Mouse (Mus musculus) megakaryocyte, embryonic 14.5 days (primary cell): ENCODE results near the gene Ift81. TPM values are rescaled to one million over a fixed set of nuclear protein-coding genes. Genes with fewer than 3 reads are reported as not detected.

Experiments
- H3K27me3 ChIP-seq: replicated peaks from 2 replicates; pipeline ENCODE3; 2012; ENCODE audit warnings: inconsistent platforms
- H3K36me3 ChIP-seq: replicated peaks from 2 replicates; pipeline ENCODE3; 2012; ENCODE audit warnings: low read length, inconsistent platforms, mixed read lengths
- H3K4me1 ChIP-seq: 2 replicates; pipeline ENCODE4 v1.6.1; 2012; ENCODE audit warnings: inconsistent platforms
- H3K4me3 ChIP-seq: replicated peaks from 2 replicates; pipeline ENCODE3; 2012; ENCODE audit warnings: moderate library complexity, mild to moderate bottlenecking, inconsistent platforms
- H3K9me3 ChIP-seq: 2 replicates; pipeline ENCODE4 v1.6.1; 2012; ENCODE audit warnings: inconsistent platforms
- FLI1 ChIP-seq: IDR thresholded peaks from 2 replicates; pipeline ENCODE4 v1.6.1; 2012; ENCODE audit warnings: low read length, inconsistent platforms, mixed read lengths
- GATA1 ChIP-seq: IDR thresholded peaks from 3 replicates; pipeline ENCODE4 v1.6.1; 2012; ENCODE audit warnings: mixed read lengths, low read length, inconsistent platforms, borderline replicate concordance
- polyA plus RNA-seq: library from polyadenylated mRNA; stranded (reverse); fragments of >175 nt; gene quantifications from 2 replicates; pipeline ENCODE4 v1.2.3, GENCODE M21; 2012; ENCODE audit warnings: low replicate concordance; ENCODE audit not compliant: insufficient read depth

Ift81 gene
- polyA plus RNA-seq, 1 experiment, result not detected

DNA sequence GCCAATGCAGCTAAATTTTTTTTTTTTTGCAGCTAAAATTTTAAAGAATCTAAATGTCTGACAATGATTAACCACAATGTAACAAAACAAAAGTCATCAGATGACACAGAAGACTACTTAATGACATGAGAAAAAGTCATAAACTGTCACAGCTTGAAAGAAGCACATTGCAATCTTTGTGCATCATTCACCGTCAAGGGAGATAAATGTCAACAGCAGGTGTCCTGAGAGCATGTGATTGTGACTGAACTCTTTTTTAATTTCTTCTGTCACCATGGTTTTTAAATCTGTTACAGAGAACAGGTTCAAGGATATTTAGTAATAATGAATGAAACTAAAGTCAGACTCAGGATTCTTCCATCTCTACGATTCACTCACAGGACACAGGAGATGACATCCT lies 9.4 kb downstream of the Ift81 start:
- TF ChIP-seq GATA1 (no peak), FLI1 (no peak)
- H3K36me3 ChIP-seq, result no peaks in the 10 kb centered on the region
- no peaks in the 10 kb centered on the region for H3K9me3 ChIP-seq
- peaks cover 5% of the 10 kb centered on the region; the same call in 1 of the 2 replicates for H3K4me1 ChIP-seq
- H3K27me3 ChIP-seq, result peaks cover 14% of the 10 kb centered on the region
- no peak overlapping the region for H3K4me3 ChIP-seq

DNA sequence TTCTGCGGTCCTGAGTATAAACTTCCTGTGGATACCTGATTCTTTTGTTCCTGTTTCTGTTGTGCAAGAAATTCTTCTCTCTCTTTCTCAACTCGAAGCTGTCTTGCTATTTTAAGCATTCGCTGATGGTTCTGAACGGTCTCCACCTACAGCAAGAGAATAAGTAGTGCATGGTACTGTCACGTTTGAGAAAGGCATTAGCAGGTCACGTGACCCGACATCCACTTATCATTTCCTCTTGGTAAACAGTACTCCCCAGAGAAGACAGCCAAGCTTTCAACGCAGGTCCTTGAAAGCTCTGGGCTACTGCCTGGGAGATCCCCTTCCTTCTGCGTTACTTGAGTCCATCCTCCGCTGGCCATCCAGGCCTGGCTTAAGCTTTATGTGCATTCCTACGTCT lies 12.1 kb downstream of the Ift81 start:
- TF ChIP-seq FLI1, result no peak
- no peak for TF ChIP-seq GATA1
- H3K27me3 ChIP-seq, result peaks cover 7% of the 10 kb centered on the region
- peaks cover 4% of the 10 kb centered on the region; the same call in 1 of the 2 replicates for H3K9me3 ChIP-seq
- H3K4me3 ChIP-seq, result peak overlapping the region; percentile 29
- H3K4me1 ChIP-seq, result peaks cover 5% of the 10 kb centered on the region; the same call in 1 of the 2 replicates
- no peaks in the 10 kb centered on the region for H3K36me3 ChIP-seq

DNA sequence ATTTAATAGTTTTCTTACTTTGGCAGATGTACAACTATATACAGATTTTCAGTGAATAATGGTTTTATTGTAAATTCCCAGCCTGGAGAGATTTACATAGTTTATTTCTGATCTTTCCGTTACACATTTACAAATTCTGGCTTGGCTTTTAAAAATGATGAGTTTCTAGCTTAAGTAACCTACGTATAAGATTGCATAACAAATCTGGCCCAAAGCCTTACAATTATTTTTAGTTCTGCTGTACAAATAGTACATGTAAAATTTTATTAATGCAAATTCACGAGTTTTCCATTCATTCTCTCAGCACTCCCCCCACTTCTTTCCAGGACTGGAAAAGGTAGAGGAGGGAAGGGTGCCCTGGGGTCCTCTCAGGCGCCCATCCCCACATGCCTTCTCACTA lies 18.8 kb downstream of the Ift81 start:
- H3K9me3 ChIP-seq, result peaks cover 9% of the 10 kb centered on the region; the same call in 1 of the 2 replicates
- peaks cover 1% of the 10 kb centered on the region for H3K27me3 ChIP-seq
- no peaks in the 10 kb centered on the region for H3K36me3 ChIP-seq
- no peaks in the 10 kb centered on the region for H3K4me1 ChIP-seq
- TF ChIP-seq FLI1 (no peak), GATA1 (no peak)
- H3K4me3 ChIP-seq, result no peak overlapping the region

DNA sequence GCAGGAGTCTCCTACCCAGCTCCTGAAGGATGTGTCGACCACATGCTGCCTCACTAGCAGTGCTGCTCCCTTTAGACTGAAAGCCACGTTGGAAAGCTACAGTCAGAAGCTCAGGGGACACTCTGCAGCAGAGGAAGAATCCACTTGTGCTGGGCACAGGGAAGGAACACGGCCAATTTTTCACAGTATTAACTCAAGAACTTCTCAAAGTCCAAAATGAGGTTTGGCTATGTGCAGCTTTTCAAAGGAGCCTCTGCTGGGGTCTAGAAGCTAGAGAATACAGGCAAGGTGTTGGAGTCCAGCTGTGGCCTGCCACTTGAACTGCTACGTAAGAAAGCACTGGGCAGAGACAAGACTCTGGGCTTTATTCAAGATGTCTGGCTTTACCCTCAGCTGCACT lies 24.4 kb downstream of the Ift81 start:
- H3K27me3 ChIP-seq, result peaks cover 14% of the 10 kb centered on the region
- H3K36me3 ChIP-seq, result no peaks in the 10 kb centered on the region
- peaks cover 4% of the 10 kb centered on the region for H3K4me1 ChIP-seq
- H3K4me3 ChIP-seq, result no peak overlapping the region
- TF ChIP-seq FLI1, result no peak
- no peak for TF ChIP-seq GATA1
- H3K9me3 ChIP-seq, result peaks cover 6% of the 10 kb centered on the region

DNA sequence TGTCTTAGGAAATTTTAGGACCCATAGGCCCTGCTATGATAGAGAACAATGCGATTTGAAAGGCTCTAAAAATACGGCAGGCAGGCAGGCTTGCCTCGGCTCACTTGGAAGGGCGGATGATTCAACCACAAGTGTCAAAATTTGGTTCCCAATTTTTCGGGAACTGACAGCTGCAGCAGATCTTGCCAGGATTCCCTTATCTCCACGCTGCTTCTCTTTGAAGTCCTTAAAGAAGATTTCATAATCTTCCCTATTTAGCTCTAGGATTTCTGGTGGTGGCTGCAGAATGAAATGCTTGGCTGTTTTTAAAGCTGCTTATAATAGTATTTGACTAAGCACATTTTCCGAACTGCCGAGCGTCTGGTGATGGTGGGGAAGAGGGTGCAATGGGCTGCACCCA lies 28.8 kb downstream of the Ift81 start:
- H3K36me3 ChIP-seq, result no peaks in the 10 kb centered on the region
- TF ChIP-seq FLI1 (no peak), GATA1 (no peak)
- no peak overlapping the region for H3K4me3 ChIP-seq
- H3K27me3 ChIP-seq, result peaks cover 23% of the 10 kb centered on the region
- peaks cover 13% of the 10 kb centered on the region for H3K9me3 ChIP-seq
- H3K4me1 ChIP-seq, result peaks cover 4% of the 10 kb centered on the region

DNA sequence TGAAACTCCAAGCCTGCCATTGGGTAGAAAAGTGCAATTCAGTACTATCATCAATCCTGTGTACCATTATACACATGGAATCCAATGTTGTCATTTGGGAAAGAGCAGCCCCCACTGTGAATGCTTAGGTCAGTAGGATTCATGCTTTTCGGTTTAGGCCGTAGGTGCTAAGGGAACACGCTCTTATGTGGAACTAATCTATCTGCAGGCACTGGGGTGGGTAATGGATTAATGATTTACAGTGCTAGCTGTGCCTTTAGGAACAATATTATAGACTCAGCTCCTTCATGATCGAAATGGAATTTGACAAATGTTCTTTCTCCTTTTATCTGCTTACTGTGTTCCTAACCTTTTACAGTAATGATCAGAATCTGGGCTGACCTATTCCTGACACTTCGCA lies 30.2 kb downstream of the Ift81 start:
- TF ChIP-seq FLI1 (no peak), GATA1 (no peak)

DNA sequence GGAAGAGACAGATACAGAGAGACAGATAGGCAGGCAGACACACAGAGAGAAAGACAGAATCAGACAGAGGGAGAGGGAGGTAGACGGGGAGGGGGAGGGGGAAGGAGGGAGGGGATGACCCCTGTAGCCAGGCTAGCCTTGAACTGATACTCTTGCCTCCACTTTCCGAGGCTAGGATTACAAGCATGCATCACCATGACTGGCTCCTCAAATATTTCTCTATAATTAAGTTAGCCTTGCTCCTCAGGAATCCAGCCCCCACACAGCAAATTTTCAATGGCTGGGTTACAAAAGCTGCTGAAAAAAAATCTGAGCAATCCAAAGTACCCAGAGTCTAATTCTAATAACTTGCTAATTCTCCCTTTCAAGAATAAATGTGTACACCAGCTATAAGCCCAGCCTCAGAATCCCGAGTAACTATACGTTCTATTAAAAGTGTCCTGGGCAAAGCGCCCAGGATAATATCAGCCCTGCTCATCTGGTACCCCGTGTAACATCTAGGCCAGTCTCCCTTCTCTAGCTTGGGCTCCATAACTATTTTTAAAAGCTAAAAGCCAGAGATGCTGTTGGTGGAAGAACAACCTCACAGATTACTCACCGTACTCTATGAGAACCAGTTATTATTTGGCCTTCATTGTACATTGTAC lies 37.5 kb downstream of the Ift81 start:
- no peaks in the 10 kb centered on the region for H3K36me3 ChIP-seq
- peaks cover 21% of the 10 kb centered on the region for H3K9me3 ChIP-seq
- peaks cover 4% of the 10 kb centered on the region; the same call in 1 of the 2 replicates for H3K4me1 ChIP-seq
- TF ChIP-seq GATA1 (no peak), FLI1 (no peak)
- H3K4me3 ChIP-seq, result no peak overlapping the region
- peaks cover 17% of the 10 kb centered on the region for H3K27me3 ChIP-seq

More for the DNA sequence above, 30.2 kb downstream of the Ift81 start:
- peaks cover 8% of the 10 kb centered on the region for H3K4me1 ChIP-seq
- H3K4me3 ChIP-seq, result no peak overlapping the region
- H3K36me3 ChIP-seq, result no peaks in the 10 kb centered on the region
- peaks cover 17% of the 10 kb centered on the region for H3K9me3 ChIP-seq
- H3K27me3 ChIP-seq, result peaks cover 24% of the 10 kb centered on the region

DNA sequence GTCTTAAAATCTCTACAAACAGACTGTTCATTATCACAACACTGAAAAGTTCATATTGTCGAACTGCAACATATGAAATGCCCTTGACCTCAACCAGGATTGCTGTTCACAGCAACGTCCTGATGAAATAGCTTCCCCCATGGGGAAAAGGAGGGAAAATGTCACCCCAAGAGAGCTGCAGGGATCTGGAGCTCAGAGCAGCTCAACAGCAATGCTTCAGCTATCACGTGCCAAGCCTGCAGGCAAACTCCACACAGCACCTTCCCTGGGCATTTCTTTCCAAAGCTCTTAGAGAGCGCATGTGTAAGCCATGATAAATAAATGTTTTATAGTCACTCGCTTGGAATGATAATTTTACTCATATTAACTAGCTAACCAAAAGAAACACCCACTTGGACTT lies 42.3 kb downstream of the Ift81 start:
- no peaks in the 10 kb centered on the region for H3K36me3 ChIP-seq
- no peaks in the 10 kb centered on the region for H3K9me3 ChIP-seq
- TF ChIP-seq FLI1 (no peak), GATA1 (no peak)
- H3K4me3 ChIP-seq, result no peak overlapping the region
- peaks cover 14% of the 10 kb centered on the region for H3K27me3 ChIP-seq
- no peaks in the 10 kb centered on the region for H3K4me1 ChIP-seq

DNA sequence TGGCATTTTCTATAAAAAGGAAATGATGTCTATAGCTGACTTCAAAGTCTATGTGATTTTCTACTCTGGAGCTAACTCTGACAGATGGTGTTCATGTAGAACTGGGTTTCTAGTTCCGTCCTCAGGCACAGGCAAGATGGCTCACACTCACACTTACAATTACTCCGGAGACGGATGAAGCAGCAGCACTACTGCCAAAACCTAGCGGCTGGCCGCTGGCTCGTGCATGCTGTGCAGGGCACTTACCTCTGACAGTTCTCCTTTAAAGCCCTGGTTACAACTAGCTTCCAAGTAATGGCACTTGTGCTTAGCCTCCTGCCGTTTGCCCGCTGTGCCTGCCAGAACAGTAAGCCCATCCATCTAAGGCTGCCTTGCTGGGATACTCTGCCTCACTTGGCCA lies 47.7 kb downstream of the Ift81 start:
- H3K36me3 ChIP-seq, result no peaks in the 10 kb centered on the region
- no peak overlapping the region for H3K4me3 ChIP-seq
- peaks cover 15% of the 10 kb centered on the region for H3K27me3 ChIP-seq
- H3K4me1 ChIP-seq, result no peaks in the 10 kb centered on the region
- H3K9me3 ChIP-seq, result no peaks in the 10 kb centered on the region
- TF ChIP-seq FLI1, result no peak
- TF ChIP-seq GATA1, result no peak

DNA sequence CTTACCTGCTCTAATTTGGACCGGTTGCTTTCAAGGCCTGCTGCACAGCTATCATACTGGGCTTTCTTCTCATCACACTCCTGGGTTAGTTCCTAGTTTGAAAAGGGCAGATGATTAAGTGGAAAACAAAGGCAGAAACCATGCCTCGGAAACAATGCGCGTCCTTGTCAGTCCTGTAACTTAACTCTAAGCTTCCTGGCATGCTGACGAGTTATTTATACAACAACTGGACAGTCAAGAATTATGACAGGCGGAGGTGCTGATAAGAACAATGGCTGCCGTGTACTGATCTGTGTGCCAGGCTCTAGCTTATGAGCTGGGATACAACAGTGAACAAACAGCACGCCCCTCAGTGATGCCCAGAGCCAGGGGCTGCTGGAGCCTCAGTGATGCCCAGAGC lies 53.7 kb downstream of the Ift81 start:
- H3K9me3 ChIP-seq, result no peaks in the 10 kb centered on the region
- H3K4me3 ChIP-seq, result no peak overlapping the region
- H3K36me3 ChIP-seq, result no peaks in the 10 kb centered on the region
- TF ChIP-seq FLI1, result no peak
- no peak for TF ChIP-seq GATA1
- peaks cover 4% of the 10 kb centered on the region; the same call in 1 of the 2 replicates for H3K4me1 ChIP-seq
- H3K27me3 ChIP-seq, result peaks cover 16% of the 10 kb centered on the region

DNA sequence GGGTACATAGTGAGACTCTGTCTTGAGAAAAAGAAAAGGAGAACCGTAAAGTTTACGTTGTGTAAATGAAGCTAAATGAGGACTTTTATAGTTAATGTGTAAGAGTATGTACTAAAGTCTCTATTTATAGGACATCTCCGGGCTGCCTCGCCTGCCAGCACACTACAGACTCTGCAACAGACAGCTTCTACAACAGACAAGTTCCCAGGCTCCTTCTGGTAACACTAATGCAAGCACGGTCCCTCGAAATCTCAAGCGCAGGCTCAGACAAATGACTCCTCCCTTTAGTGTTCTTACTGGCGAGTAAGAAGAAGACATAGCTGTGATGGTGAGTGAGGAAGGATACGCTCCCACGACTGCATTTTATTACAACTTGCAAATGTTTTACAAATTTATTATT lies 56.2 kb downstream of the Ift81 start:
- no peak for TF ChIP-seq GATA1
- no peak for TF ChIP-seq FLI1
- Histone ChIP-seq H3K9me3 (no peaks in the 10 kb centered on the region), H3K4me1 (peaks cover 4% of the 10 kb centered on the region; the same call in 1 of the 2 replicates), H3K36me3 (no peaks in the 10 kb centered on the region), H3K27me3 (peaks cover 19% of the 10 kb centered on the region), H3K4me3 (no peak overlapping the region)

DNA sequence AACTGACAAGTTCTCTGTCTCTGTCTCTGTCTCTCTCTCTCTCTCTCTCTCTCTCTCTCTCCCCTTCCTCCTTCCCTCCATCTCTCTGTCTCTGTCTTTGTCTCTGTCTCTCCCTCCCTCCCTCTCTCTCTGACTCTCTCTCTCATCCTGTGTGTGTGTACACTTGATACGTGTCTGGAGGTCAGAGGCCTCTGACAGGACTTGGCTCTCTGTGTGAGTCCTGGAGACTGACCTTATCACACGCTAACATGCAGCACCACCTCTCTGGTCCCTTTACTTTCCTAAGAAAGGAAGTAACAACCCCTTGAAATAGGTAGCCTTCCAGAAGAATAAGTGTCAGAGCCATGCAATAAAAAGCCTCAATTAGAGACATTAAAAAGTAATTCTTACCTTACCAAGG lies 59.2 kb downstream of the Ift81 start:
- TF ChIP-seq GATA1, result no peak
- no peak for TF ChIP-seq FLI1
- Histone ChIP-seq H3K4me3 (no peak overlapping the region), H3K36me3 (no peaks in the 10 kb centered on the region), H3K27me3 (peaks cover 13% of the 10 kb centered on the region), H3K4me1 (no peaks in the 10 kb centered on the region), H3K9me3 (no peaks in the 10 kb centered on the region)
